Mouse (Mus musculus) CH12.LX (cell line): ENCODE results near the gene Manbal.
"Not testable (repeated sequence)": the region's sequence is repeated elsewhere in the genome, so short reads cannot be mapped to it uniquely, and the experiment has no call there.

Source experiments
- CHD2 ChIP-seq: IDR thresholded peaks from 2 replicates; pipeline ENCODE4 v1.6.1; 2011; ENCODE audit warnings: low read length, improper control_type of control experiment
- CTCF ChIP-seq, 2 experiments: IDR thresholded peaks in 1 of 2; conservative IDR thresholded peaks in 1 of 2; 2 replicates each; pipeline ENCODE4 v1.5.1; 2011 to 2012; ENCODE audit warnings: low read depth in 2 of 2, low read length in 2 of 2, improper control_type of control experiment in 1 of 2, inconsistent platforms in 1 of 2, mild to moderate bottlenecking in 1 of 2, moderate library complexity in 1 of 2
- ELF1 ChIP-seq: IDR thresholded peaks from 2 replicates; pipeline ENCODE4 v1.6.1; 2014; ENCODE audit warnings: low read depth, mild to moderate bottlenecking, inconsistent platforms, low read length, improper control_type of control experiment
- EP300 ChIP-seq: IDR thresholded peaks from 2 replicates; pipeline ENCODE4 v1.6.1; 2011; ENCODE audit warnings: low read length, improper control_type of control experiment
- GABPA ChIP-seq: IDR thresholded peaks from 2 replicates; pipeline ENCODE4 v1.6.1; 2012; ENCODE audit warnings: low read depth, low read length, improper control_type of control experiment, inconsistent platforms; ENCODE audit not compliant: insufficient replicate concordance
- MAX ChIP-seq: IDR thresholded peaks from 2 replicates; pipeline ENCODE4 v1.6.1; 2011; ENCODE audit warnings: low read length, improper control_type of control experiment
- POLR2A ChIP-seq: IDR thresholded peaks from 2 replicates; pipeline ENCODE4 v1.6.1; 2011; ENCODE audit warnings: low read depth, mild to moderate bottlenecking, improper control_type of control experiment, low read length
- SMC3 ChIP-seq: IDR thresholded peaks from 2 replicates; pipeline ENCODE4 v1.6.1; 2011; ENCODE audit warnings: low read depth, low read length, improper control_type of control experiment
- TCF12 ChIP-seq: IDR thresholded peaks from 2 replicates; pipeline ENCODE4 v1.6.1; 2014; ENCODE audit warnings: low read depth, mild to moderate bottlenecking, inconsistent platforms, low read length, improper control_type of control experiment
- USF1 ChIP-seq: IDR thresholded peaks from 2 replicates; pipeline ENCODE4 v1.6.1; 2014; ENCODE audit warnings: low read depth, mild to moderate bottlenecking, inconsistent platforms, low read length, improper control_type of control experiment
- ZKSCAN1 ChIP-seq: IDR thresholded peaks from 2 replicates; pipeline ENCODE4 v1.6.1; 2012; ENCODE audit warnings: low read depth, inconsistent platforms, low read length, improper control_type of control experiment, borderline replicate concordance

DNA sequence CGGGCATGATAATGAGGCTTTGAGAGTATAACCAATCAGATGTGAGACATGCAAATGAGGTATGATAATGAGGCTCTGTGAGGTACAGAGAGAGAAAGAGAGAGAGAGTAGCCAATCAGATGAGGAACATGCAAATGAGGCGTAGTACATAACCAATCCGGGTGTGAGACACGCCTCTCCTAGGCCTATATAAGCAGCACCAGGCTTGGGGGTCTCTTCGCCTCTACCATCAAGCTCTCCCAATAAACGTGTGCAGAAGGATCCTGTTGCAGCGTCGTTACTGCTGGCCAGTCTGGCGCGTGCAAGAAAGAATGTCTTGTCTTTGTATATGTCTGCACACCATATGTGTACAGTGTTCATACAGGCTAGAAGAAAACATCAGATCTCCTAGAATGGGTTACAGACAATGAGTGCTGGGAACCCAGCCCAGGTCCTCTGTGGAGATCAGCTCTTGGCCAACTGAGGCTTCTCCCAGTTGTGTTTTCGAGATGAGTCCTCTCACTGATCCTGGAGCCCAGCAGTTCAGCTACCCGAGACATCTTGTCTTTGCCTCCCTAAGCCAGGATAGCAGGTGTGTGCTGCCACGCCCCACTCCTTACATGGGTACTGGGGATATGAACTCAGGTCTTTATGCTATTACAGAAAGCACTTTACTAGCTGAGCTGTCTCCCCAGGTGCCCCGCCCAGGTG, 21.7 kb downstream of the Manbal start:
- not testable (repeated sequence) for TF ChIP-seq EP300; TCF12; ZKSCAN1; USF1; POLR2A; ELF1; CHD2; CTCF (conservative IDR thresholded peaks at IDR 0.05 in 1 of 2, IDR thresholded peaks at IDR 0.05 in 1 of 2; ENCODE audit: low read depth in 2 of 2, low read length in 2 of 2); GABPA; MAX; SMC3
